Mouse (Mus musculus) midbrain, embryonic 15.5 days (tissue): ENCODE data around the gene Zfp683. TPM values are rescaled to one million over a fixed set of nuclear protein-coding genes. Genes with fewer than 3 reads are reported as not detected.

ENCODE experiments used
- ATAC-seq: fragments of 200-750 bp; cut with Nextera tagmentation; replicated peaks from 2 replicates; pipeline ENCODE4 v1.8.0; 2017; ENCODE audit warnings: moderate TSS enrichment
- H3K27ac ChIP-seq: fragments of 300-500 bp; sonication (generic); 2 replicates; pipeline ENCODE4 v1.5.1; 2015; ENCODE audit warnings: mild to moderate bottlenecking, inconsistent platforms
- H3K27me3 ChIP-seq: fragments of 300-500 bp; sonication (generic); replicated peaks from 2 replicates; pipeline ENCODE4 v1.6.1; 2015; ENCODE audit warnings: inconsistent platforms
- H3K36me3 ChIP-seq: fragments of 300-500 bp; sonication (generic); replicated peaks from 2 replicates; pipeline ENCODE4 v1.6.1; 2015; ENCODE audit warnings: inconsistent platforms
- H3K4me1 ChIP-seq: fragments of 300-500 bp; sonication (generic); 2 replicates; pipeline ENCODE4 v1.6.1; 2015; ENCODE audit warnings: inconsistent platforms
- H3K4me2 ChIP-seq: fragments of 300-500 bp; sonication (generic); 2 replicates; pipeline ENCODE4 v1.6.1; 2015; ENCODE audit warnings: inconsistent platforms, mild to moderate bottlenecking, moderate library complexity
- H3K4me3 ChIP-seq: fragments of 300-500 bp; sonication (generic); 2 replicates; pipeline ENCODE4 v1.5.1; 2015; ENCODE audit warnings: mild to moderate bottlenecking, inconsistent platforms
- H3K9ac ChIP-seq: fragments of 300-500 bp; sonication (generic); 2 replicates; pipeline ENCODE4 v1.6.1; 2015; ENCODE audit warnings: mild to moderate bottlenecking, inconsistent platforms
- H3K9me3 ChIP-seq: fragments of 300-500 bp; sonication (generic); 2 replicates; pipeline ENCODE4 v1.6.1; 2016; ENCODE audit warnings: inconsistent platforms
- WGBS: fragments of 180-500 bp; shearing (Covaris S2); methylation state at CpG from one replicate; pipeline ENCODE4 v1.1.7; 2015; ENCODE audit warnings: mixed read lengths; 5-methylcytosine and 5-hydroxymethylcytosine counted together
- polyA plus RNA-seq: library from polyadenylated mRNA; unstranded; fragments of >200 nt; fragmentation: Nextera tagmentation; extraction: Ambion mirVana; gene quantifications from 2 replicates; pipeline ENCODE4 v1.2.1, GENCODE M21; 2015

Zfp683 gene
- polyA plus RNA-seq, 1 experiment from 2014 or later = not detected

GRCm38 (mm10) chr4:134100245-134100644 is 46.6 kb downstream of the Zfp683 start:
- ATAC-seq = no peak
- no peak overlapping the region for H3K4me2 ChIP-seq
- H3K4me1 ChIP-seq = peaks cover 8% of the 10 kb centered on the region
- no peaks in the 10 kb centered on the region for H3K27me3 ChIP-seq
- H3K27ac ChIP-seq = no peak overlapping the region
- no peak overlapping the region for H3K4me3 ChIP-seq
- H3K9ac ChIP-seq = no peak overlapping the region
- WGBS = 89% methylated on average over 4 of the region's 4 CpGs
- H3K9me3 ChIP-seq = no peaks in the 10 kb centered on the region
- no peaks in the 10 kb centered on the region for H3K36me3 ChIP-seq

- H3K27me3 ChIP-seq = no peaks in the 10 kb centered on the region
- H3K4me2 ChIP-seq = peak within 1 kb of the TSS; percentile 59
- peak within 1 kb of the TSS; percentile 39; the same call in 1 of the 2 replicates for H3K9ac ChIP-seq
- H3K9me3 ChIP-seq = no peaks in the 10 kb centered on the region
- peak within 1 kb of the TSS; percentile 55 for H3K4me3 ChIP-seq
- H3K4me1 ChIP-seq = peaks cover 8% of the 10 kb centered on the region
- H3K36me3 ChIP-seq = no peaks in the 10 kb centered on the region
- 17% methylated on average over 34 of the region's 34 CpGs for WGBS
- peak; percentile 98 for ATAC-seq
- H3K27ac ChIP-seq = peak within 1 kb of the TSS; percentile 14; the same call in 1 of the 2 replicates
Observed at GRCm38 (mm10) chr4:134101979-134102741, 48.5 kb downstream of the Zfp683 start, which contains the start of gene Ubxn11. Gene Ubxn11, plus strand, starts transcription at chr4:134102570.

GRCm38 (mm10) chr4:134102742-134103119 is 49.1 kb downstream of the Zfp683 start:
- no peaks in the 10 kb centered on the region for H3K27me3 ChIP-seq
- peak overlapping the region; percentile 55 for H3K4me3 ChIP-seq
- peak overlapping the region; percentile 59 for H3K4me2 ChIP-seq
- no peaks in the 10 kb centered on the region for H3K9me3 ChIP-seq
- H3K36me3 ChIP-seq = no peaks in the 10 kb centered on the region
- peak; percentile 73 for ATAC-seq
- peak overlapping the region; percentile 14; the same call in 1 of the 2 replicates for H3K27ac ChIP-seq
- peaks cover 8% of the 10 kb centered on the region for H3K4me1 ChIP-seq
- 2% methylated on average over 21 of the region's 21 CpGs for WGBS
- peak overlapping the region; percentile 39; the same call in 1 of the 2 replicates for H3K9ac ChIP-seq

- no peaks in the 10 kb centered on the region for H3K27me3 ChIP-seq
- no peak for ATAC-seq
- H3K27ac ChIP-seq = no peak overlapping the region
- H3K4me1 ChIP-seq = peaks cover 8% of the 10 kb centered on the region
- H3K4me3 ChIP-seq = no peak overlapping the region
- WGBS = 80% methylated on average over 7 of the region's 7 CpGs
- no peak overlapping the region for H3K4me2 ChIP-seq
- H3K36me3 ChIP-seq = no peaks in the 10 kb centered on the region
- no peaks in the 10 kb centered on the region for H3K9me3 ChIP-seq
- H3K9ac ChIP-seq = no peak overlapping the region
Observed at GRCm38 (mm10) chr4:134106105-134106504, 52.5 kb downstream of the Zfp683 start.

- Histone ChIP-seq H3K36me3 (no peaks in the 10 kb centered on the region), H3K4me2 (no peak overlapping the region), H3K4me1 (peaks cover 7% of the 10 kb centered on the region), H3K27ac (no peak overlapping the region), H3K9ac (no peak overlapping the region), H3K27me3 (no peaks in the 10 kb centered on the region), H3K4me3 (no peak overlapping the region), H3K9me3 (no peaks in the 10 kb centered on the region)
- 85% methylated on average over 7 of the region's 7 CpGs for WGBS
- no peak for ATAC-seq
Observed at GRCm38 (mm10) chr4:134107730-134108129, 54.1 kb downstream of the Zfp683 start.

- no peak overlapping the region for H3K4me3 ChIP-seq
- no peaks in the 10 kb centered on the region for H3K36me3 ChIP-seq
- peaks cover 3% of the 10 kb centered on the region for H3K4me1 ChIP-seq
- no peak for ATAC-seq
- H3K4me2 ChIP-seq = no peak overlapping the region
- H3K27ac ChIP-seq = no peak overlapping the region
- no peaks in the 10 kb centered on the region for H3K27me3 ChIP-seq
- no peak overlapping the region for H3K9ac ChIP-seq
- no peaks in the 10 kb centered on the region for H3K9me3 ChIP-seq
- WGBS = 69% methylated on average over 5 of the region's 5 CpGs
Observed at GRCm38 (mm10) chr4:134108196-134108595, 54.6 kb downstream of the Zfp683 start.

Other genes with a start within 250 kb of the Zfp683 start
- gene Rps6ka1, start 166.0 kb upstream of the Zfp683 start, polyA plus RNA-seq = 23.8 and 24.1 TPM in 2 replicates
- gene Hmgn2, start 85.2 kb upstream of the Zfp683 start, polyA plus RNA-seq = 876 and 917 TPM in 2 replicates
- 45.9 and 48.2 TPM in 2 replicates for gene Dhdds, start 52.9 kb upstream of the Zfp683 start, polyA plus RNA-seq
- gene Lin28a, start 35.0 kb upstream of the Zfp683 start, polyA plus RNA-seq = 0.27 and 0.64 TPM in 2 replicates
- gene Crybg2, start 7.0 kb downstream of the Zfp683 start, polyA plus RNA-seq = 2.4 and 4.2 TPM in 2 replicates
- gene Cd52, start 41.2 kb downstream of the Zfp683 start, polyA plus RNA-seq = 2.1 and 2.8 TPM in 2 replicates
- 17.2 and 19.1 TPM in 2 replicates for gene Ubxn11, start 48.7 kb downstream of the Zfp683 start, polyA plus RNA-seq
- 386 and 393 TPM in 2 replicates for gene Sh3bgrl3, start 75.0 kb downstream of the Zfp683 start, polyA plus RNA-seq
- 18.7 and 19.2 TPM in 2 replicates for gene Cep85, start 133.3 kb downstream of the Zfp683 start, polyA plus RNA-seq
- gene Gm7534, start 149.2 kb downstream of the Zfp683 start, polyA plus RNA-seq = not detected in 2 replicates
- not detected in 2 replicates for gene Catsper4, start 173.5 kb downstream of the Zfp683 start, polyA plus RNA-seq
- 0.42 TPM in 1 of 2 replicates, not detected in the other for gene Cnksr1, start 184.6 kb downstream of the Zfp683 start, polyA plus RNA-seq
- gene E130218I03Rik, start 189.8 kb downstream of the Zfp683 start, polyA plus RNA-seq = 0.19 and 0.30 TPM in 2 replicates
- gene Zfp593, start 191.8 kb downstream of the Zfp683 start, polyA plus RNA-seq = 13.0 and 15.3 TPM in 2 replicates
- gene Gm30191, start 193.1 kb downstream of the Zfp683 start, polyA plus RNA-seq = not detected in 2 replicates
- gene Grrp1, start 200.3 kb downstream of the Zfp683 start, polyA plus RNA-seq = 13.6 and 14.4 TPM in 2 replicates
- 42.2 and 44.7 TPM in 2 replicates for gene Pdik1l, start 234.1 kb downstream of the Zfp683 start, polyA plus RNA-seq